Mouse (Mus musculus) liver, adult 2 months (tissue): Measurements from ENCODE around the gene Gm4922.

Experiments used
- CTCF ChIP-seq: fragments of 200-500 bp; IDR thresholded peaks from 2 replicates; pipeline ENCODE4 v1.5.1; 2011; ENCODE audit warnings: low read depth, low read length, control low read depth
- POLR2A ChIP-seq: fragments of 200-500 bp; IDR thresholded peaks from 2 replicates; pipeline ENCODE4 v1.6.1; 2011; ENCODE audit warnings: low read length, control low read depth; ENCODE audit not compliant: insufficient read depth; ENCODE audit errors: extremely low read depth

DNA sequence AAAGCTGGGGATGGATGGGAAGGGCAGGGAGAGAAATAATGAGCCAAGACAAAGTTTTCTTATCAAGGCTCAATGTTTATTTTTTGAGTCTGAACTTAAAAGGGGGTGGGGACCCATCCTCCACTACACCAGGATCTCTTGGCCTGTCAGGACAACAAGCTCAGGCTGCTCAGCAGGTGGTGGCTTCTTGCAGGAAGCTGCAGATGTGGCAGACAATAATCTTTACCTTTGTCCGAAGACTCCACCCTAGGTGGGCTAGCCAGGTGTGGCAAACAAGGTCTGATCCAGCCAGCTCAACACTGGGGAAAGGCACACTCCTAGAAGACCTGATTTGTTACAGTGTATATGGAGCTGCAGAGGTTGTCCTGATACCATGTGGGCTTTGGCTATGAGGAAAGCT, 2.0 kb upstream of the Gm4922 start:
- TF ChIP-seq CTCF (no peak), POLR2A (no peak)
